Mouse (Mus musculus): ENCODE results near the gene Man1a2.

DNA sequence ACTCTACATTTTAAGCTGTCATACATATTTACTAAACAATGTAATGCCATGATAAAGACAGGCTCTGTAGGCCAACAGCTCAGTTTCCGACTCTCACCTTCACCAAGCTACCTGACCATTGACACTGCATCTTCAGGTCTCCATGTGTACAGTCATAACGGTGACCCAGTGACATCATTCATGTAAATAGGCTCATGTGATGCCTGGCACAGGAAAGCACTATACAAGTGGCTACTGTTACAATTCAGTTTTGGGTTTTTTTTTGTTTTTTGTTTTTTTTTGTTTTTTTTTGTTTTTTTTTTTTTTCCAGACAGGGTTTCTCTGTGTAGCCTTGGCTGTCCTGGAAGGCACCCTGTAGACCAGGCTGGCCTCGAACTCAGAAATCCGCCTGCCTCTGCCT, 94.2 kb downstream of the Man1a2 start:
- no peak for TF ChIP-seq CTCF (IDR thresholded peaks at IDR 0.05; ENCODE audit: low read depth, low read length)
- no peak for TF ChIP-seq POLR2A (IDR thresholded peaks at IDR 0.05; ENCODE audit: borderline replicate concordance, low read depth, low read length)
